Mouse (Mus musculus) naive thymus-derived CD4-positive, alpha-beta T cell, adult 5 months (primary cell): Measurements from ENCODE around the gene Olfr890. TPM values are rescaled to one million over a fixed set of nuclear protein-coding genes. Genes with fewer than 3 reads are reported as not detected.

ENCODE experiments used
- polyA plus RNA-seq: library from polyadenylated mRNA; unstranded; fragments of 100-300 nt; shearing (Covaris generic); gene quantifications from one replicate; pipeline ENCODE4 v1.2.1, GENCODE M21; 2017

Gene Olfr890
- polyA plus RNA-seq = 0.39 TPM

GRCm38 (mm10) chr9:38142217-38142616 is at the start of gene Olfr890:
Gene Olfr890 (plus strand): TSS chr9:38142517.

GRCm38 (mm10) chr9:38107828-38108227 is 34.5 kb upstream of the Olfr890 start, which contains the start of gene Olfr888:
Gene Olfr888 (plus strand): TSS chr9:38108128.

GRCm38 (mm10) chr9:38114898-38115297 is 27.4 kb upstream of the Olfr890 start, which contains the start of gene Olfr889:
Gene Olfr889 (plus strand): TSS chr9:38115198.

GRCm38 (mm10) chr9:38180721-38181120 is 38.4 kb downstream of the Olfr890 start, which contains the start of gene Olfr891:
Gene Olfr891 (minus strand): TSS chr9:38180821.

Other genes starting within 250 kb of the Olfr890 start
- not detected for gene Olfr145, start 245.8 kb upstream of the Olfr890 start, polyA plus RNA-seq
- gene Olfr878, start 224.7 kb upstream of the Olfr890 start, polyA plus RNA-seq = 0.34 TPM
- gene Olfr881, start 150.7 kb upstream of the Olfr890 start, polyA plus RNA-seq = 0.16 TPM
- gene Olfr883, start 116.7 kb upstream of the Olfr890 start, polyA plus RNA-seq = not detected
- gene Olfr884, start 96.0 kb upstream of the Olfr890 start, polyA plus RNA-seq = not detected
- not detected for gene Olfr885, start 81.2 kb upstream of the Olfr890 start, polyA plus RNA-seq
- 0.07 TPM for gene Olfr887, start 58.4 kb upstream of the Olfr890 start, polyA plus RNA-seq
- not detected for gene Olfr888, start 34.4 kb upstream of the Olfr890 start, polyA plus RNA-seq
- gene Olfr889, start 27.3 kb upstream of the Olfr890 start, polyA plus RNA-seq = not detected
- not detected for gene Olfr891, start 38.3 kb downstream of the Olfr890 start, polyA plus RNA-seq
- gene Olfr893, start 65.8 kb downstream of the Olfr890 start, polyA plus RNA-seq = not detected
- not detected for gene Olfr894, start 75.5 kb downstream of the Olfr890 start, polyA plus RNA-seq
- not detected for gene Olfr143, start 110.3 kb downstream of the Olfr890 start, polyA plus RNA-seq
- gene Olfr895, start 125.3 kb downstream of the Olfr890 start, polyA plus RNA-seq = not detected
- not detected for gene Olfr896-ps1, start 148.6 kb downstream of the Olfr890 start, polyA plus RNA-seq
- not detected for gene Olfr25, start 186.5 kb downstream of the Olfr890 start, polyA plus RNA-seq
- gene Olfr898, start 205.9 kb downstream of the Olfr890 start, polyA plus RNA-seq = not detected
- gene Olfr250, start 224.4 kb downstream of the Olfr890 start, polyA plus RNA-seq = 0.09 TPM
- gene Olfr251, start 234.6 kb downstream of the Olfr890 start, polyA plus RNA-seq = not detected